Mouse (Mus musculus) adrenal gland, postnatal 36 days (tissue): ENCODE measurements at regions not wholly inside any gene's neighbourhood (a gene's known extent, or its start where the extent isn't known, plus 50 kb on each side); places are given as distances from the start of the nearest gene placed in this dataset.
A peak's percentile ranks its signal among the peaks of the same experiment; 100 is the strongest.

Experiments used
- DNase-seq, 2 experiments: peaks; one replicate each; pipeline ENCODE4 v3.0.0; 2021; ENCODE audit warnings: mixed read lengths in 1 of 2

DNA sequence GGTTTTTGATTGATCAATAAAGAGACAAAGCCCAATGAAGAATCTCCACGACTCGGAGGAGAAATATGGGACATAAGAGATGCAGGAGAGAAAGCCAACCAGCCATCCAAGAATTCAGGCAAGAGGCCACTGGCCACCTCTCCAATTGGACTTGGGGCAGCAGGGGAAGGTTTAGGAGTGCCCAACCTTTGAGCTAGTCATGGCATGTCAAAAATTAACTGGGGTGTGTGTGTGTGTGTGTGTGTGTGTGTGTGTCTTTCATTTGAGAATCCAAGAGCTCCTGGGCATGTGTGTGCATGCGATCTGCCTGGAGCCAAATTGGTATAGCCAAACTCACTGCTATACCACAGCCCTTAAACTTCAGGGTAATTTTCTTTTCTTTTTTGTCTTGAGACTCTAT lies 51.6 kb upstream of the Cecr2 start:
- no peak for DNase-seq

DNA sequence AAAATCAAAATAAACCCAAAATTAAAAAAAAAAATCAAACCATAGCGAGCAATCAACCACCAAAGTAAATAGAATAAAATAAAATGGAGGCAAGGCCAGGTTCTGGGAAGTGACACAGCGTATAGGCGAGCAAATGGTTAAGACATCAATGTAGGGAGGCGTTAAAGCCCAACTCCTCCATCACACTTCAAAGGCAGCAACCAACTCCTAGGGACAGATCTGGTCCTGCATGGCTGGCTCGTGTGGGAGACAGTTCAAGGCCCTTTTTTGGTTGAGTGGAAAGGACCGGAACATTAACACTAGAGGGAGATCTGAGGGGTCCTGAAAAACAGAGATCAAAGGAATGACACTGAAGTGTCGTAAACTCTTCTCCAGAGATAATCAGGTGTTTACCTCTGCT lies 53.8 kb upstream of the Cecr2 start:
- DNase-seq, result no peak

DNA sequence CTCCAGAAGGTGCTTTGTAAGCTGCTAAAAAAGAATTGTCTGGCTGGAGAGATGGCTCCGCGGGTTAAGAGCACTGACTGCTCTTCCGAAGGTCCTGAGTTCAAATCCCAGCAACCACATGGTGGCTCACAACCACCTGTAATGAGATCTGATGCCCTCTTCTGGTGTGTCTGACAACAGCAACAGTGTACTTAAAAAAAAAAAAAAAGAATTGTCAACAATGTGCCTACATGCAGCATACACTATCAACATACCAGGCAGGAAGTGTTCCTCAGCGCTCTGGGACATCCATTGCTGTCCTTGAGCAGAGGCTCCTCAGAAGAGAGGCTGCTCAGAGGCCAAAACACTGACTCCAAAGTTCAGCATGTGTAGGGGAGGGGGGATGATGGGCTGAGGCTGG lies 56.3 kb upstream of the Cecr2 start:
- DNase-seq, result no peak

DNA sequence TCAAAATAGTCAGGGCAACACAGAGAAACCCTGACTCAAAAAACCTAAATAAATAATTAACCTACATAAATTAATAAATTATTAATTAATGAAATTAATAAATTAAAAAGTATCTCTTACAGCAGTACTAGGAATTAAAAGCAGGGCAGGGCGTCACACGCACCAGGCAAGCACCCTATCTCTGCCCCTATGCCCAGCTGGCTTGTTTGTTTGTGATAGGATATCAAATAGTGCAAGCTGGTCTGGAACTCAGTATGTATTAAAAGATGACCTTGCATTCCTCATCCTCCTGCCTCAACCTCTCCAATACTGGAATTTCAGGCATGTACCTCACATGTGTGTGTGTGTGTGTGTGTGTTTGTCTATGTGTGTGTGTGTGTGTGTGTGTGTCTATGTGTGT lies 60.7 kb upstream of the Cecr2 start:
- no peak for DNase-seq

DNA sequence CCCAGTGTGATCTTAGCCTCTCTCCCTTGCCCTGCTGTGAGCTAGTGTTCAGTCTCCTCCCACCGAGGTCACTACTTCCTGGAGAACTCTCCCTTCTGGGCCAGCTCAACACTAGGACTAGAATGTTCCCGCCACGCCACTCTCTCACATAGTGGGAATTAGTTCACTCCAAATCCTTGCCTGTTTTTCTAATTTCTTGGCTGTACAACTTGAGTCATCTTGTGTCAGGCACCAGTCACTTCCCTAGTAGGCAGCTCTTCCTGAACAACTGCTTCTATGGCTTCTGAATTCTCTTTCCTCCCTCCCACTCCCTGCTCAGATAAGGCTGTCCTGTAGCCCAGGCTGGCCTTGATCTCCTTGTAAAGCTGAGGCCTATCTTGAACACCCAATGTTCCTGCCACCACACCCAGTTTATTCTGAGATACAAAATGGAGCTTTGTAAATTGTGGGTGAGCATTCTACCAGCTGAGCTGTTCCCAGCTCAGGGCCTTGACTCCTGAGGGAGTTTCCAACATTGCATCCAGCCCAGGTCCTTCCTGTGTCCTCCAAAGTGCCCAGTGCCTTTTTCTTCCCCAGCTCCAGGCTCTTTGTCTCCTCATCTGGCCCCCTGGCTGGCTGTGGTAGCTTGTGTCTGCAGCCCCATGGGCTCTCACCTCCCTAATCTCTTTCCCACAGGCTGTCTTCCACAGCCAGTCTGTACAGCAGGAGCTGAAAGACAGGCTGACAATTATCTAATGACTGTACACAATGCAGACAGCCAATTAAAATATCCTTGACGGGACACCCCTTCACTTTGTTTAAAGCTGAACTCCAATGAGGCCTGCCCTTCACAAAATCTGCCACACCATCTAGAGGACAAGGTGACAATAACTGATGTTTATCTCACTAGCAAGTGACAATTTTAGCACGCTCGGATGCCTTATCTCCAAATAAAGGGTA lies 61.9 kb upstream of the Cecr2 start:
- DNase-seq, result peak; percentile 21 to 28

DNA sequence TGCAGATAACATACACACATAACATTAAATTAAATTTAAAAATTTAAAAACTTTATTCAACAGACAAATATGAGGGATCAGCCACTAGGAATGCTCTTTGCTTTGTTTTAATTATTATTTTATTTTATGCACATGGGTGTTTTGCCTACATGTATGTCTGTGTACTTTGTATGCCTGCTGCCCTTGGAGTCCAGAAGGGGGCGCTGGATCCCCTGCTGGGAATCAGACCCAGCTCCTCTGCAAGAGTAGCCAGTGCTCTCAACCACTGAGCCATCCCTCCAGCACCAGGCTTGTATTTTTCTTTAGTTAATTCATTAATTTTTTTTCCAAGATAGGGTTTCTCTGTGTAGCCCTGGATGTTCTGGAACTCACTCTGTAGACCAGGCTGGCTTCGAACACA lies 62.7 kb upstream of the Cecr2 start:
- DNase-seq, result peak; percentile 46 to 66

DNA sequence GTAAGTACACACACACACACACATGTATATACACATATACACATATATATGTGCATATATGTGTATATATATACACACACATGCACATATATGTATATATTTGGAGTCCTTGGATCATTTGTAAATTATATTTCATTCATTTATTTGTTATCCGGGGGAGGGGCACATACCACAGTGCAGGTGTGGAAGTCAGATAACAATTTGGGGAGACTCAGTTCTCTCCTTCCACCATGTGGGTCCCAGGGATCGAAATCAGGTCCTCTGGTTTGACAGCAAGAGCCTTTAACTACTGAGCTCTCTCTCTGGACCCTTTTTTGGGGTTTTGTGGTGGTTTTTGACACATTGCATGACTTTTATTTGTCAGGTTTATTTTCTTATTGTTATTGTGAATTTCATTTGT lies 65.8 kb upstream of the Cecr2 start:
- no peak for DNase-seq

DNA sequence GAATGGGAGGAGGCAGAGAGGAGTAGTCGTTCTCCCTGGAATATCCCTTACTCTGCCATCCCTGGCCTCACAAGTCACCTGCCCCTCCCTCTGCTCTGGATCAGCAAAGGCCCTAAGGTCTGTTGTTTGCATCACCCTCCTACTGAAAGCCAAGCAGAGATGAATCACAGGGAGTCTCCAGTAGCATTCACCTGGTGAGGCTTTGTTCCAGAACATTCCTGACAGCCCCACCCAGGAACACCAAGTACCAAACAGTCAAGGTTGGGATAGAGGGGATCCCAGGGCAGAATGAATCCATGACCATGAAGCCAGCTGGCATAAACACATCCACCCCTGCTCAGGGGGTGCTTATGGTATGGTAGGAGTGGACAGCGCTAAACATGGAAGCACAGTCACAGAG lies 67.4 kb upstream of the Hdhd5 start:
- DNase-seq, result no peak

DNA sequence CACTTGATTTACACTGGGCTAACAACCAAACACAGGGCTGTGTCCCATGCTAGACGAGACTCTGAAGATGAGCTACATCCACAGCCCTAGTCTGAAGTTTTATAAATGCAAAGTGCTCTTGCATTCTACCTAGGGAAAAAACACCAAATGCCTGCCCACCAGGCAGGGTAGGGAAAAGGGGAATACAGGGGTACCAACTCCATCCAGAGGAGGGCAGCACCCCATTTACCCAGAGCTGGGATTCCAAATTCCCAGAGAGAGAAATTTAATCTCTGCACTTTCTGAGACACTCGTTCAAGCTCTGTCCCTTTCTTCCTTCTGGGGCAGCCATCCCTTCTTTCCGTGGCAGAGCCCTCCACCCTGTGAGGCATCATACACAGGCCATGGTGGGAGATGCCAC lies 66.8 kb upstream of the Hdhd5 start:
- no peak for DNase-seq

DNA sequence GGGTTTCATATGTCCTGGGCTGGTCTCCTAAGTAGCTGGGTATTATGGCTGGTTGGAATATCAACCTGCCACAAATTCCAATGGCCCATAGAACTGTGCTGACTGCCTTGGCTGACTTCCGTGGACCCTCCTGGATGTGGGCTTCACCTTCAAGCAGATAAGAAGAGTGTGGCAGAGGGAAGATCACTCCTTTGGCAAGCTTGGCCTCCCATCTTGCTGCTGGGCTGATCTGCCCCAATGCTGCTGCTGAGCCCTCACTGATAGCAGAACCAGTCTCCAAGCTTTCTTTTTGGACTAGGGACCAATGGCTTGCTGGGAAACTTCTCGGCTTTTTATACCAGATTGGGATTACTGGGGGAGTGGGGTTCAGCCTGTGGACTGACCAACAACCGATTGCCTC lies 65.6 kb upstream of the Hdhd5 start:
- no peak for DNase-seq

DNA sequence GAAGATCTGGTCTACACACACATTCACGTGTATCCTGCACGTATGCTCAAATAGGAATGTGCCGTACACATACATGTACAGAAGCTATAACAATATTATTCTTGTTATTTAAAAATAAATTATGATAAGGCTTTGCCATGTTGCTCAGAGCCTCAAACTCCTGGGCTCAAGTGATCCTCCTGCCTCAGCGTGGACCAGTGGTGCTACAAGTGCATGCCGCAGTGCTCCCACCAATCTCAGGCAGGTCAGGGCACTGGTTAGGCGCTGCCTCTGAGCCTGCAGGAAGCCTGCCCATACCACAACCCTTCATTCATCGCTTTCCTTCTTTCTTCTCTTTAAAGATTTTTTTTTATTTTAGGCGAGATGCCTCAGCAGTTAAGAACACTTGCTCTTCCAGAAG lies 63.3 kb upstream of the Hdhd5 start:
- no peak for DNase-seq

DNA sequence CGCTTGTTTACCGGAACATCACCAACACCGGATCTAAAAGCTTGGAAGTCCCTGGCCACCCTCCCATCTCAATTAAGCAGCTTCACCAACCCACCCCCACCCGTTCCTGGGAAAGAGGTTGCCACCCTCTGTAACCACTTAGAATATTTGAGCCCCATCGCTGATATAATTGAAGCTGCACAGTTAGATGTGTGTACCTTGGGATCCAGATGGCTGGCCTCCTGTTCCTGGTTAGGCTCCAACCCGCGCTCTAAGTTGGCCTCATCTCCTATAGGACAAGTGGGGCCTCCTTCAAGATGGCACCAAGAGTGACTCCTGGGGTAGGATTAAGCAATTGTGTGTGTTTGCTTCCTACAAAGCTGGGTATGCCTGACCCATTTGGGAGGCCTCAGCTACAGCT lies 61.6 kb upstream of the Hdhd5 start:
- DNase-seq, result no peak

DNA sequence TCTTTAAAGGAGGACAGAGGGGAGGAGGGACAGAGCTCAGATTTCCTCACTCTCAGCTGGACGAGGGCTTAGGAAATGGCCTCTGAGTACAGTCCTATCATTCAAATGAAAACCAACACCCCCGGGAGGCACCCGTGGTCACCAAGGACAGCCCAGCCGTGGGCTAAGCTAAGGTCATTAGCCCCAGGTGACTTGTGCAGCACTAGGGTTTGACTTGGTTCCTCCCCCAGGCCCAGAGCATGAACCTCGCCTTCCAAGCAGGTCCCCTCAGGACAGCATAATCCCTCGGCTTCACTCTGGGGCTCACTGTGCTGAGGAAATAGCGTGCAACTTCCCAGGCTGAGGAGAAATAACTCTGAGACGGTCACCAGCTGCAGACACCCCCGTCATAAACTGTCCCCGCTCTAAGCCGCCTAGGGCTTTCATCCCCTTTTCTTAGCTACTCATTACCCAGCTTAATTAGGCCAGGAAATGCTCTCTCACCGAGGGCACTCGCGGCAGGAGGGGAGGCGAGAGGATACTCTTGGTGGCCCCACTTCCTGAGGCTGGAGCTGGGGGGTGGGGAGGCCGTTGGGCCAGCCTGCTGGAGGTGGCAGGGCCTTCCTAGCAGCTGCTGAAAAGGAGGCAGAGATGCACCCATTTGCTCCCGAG lies 61.0 kb upstream of the Hdhd5 start:
- DNase-seq, result peak; percentile 12 to 53

DNA sequence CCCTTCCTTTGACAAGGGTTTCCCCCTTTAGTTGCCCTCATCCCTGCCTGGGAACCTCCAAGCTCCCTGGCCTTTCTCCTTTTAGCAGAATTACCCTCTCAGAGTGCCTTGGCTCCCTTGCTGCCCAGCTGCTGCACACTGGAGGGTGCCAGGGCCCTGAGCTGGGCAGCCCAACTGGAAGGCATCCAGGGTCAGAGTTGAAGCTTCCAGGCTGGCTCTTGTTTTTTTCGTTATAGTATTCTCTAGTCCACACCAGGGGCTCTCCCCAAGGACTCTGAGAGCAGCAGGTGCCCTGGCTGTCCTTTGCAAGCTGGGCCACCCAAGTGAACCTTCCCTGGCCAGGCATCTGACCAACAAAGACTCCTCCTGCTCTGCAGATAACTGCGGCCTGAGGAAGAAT lies 59.1 kb upstream of the Hdhd5 start:
- peak; percentile 57 to 68 for DNase-seq

DNA sequence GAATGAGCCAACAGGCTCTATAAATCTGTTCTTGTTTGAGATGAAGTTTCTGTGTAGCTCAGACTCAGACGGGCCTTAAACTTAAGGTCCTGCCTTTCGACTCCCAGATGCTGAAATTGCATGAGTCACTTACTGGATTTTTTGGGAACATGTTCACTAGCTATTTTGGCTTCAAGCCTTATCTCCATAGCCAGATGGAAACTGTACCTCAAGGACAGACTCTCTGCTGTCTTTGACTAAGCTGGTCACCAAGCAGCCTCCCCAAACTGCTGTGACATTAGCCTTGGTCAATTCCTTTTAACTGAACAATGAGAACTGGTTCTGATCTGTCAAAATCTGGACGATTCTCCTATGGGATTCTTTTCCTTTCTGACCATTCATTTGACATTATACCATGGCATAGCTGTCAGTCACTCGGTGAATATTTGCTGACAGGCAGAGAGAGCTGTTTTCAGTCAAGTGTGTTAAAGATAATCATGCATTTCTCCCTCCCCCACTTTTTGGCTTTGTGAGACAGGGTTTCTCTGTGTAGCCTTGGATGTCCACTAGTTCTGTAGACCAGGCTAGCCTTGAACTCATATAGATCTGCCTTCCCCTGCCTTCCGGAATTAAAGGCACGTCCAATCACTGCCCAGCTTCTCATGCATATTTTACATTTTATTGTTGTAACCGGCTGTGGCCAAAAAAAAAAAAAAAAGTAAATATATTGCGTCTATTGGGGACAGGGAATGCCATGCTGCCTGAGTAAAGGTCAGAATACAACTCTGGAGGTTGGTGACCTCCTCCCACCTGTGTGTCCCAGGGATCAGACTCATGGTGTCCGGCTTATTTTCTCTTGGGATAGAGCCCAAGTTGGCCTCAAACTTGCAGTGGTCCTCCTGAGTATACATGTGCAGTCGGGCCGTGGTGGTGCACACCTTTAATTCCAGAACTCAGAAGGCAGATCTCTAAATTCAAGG lies 57.9 kb upstream of the Hdhd5 start:
- peak; percentile 41 to 58 for DNase-seq

DNA sequence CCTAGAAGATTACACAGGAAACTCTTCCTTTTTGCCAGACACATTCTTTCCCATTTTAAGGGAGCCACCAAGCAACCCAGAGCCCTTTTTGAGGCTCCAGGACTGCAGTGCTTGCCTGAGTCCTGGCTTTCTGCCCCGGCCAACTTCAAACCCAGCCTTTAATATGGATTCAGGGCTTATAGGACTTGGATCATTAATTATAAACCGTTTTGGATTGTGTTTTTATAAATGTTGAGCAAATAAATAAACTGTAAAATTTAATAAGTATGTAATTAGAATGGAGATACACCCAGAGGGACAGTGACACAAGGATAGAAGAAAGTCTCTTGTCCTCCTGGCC lies 54.8 kb upstream of the Hdhd5 start:
- no peak for DNase-seq

DNA sequence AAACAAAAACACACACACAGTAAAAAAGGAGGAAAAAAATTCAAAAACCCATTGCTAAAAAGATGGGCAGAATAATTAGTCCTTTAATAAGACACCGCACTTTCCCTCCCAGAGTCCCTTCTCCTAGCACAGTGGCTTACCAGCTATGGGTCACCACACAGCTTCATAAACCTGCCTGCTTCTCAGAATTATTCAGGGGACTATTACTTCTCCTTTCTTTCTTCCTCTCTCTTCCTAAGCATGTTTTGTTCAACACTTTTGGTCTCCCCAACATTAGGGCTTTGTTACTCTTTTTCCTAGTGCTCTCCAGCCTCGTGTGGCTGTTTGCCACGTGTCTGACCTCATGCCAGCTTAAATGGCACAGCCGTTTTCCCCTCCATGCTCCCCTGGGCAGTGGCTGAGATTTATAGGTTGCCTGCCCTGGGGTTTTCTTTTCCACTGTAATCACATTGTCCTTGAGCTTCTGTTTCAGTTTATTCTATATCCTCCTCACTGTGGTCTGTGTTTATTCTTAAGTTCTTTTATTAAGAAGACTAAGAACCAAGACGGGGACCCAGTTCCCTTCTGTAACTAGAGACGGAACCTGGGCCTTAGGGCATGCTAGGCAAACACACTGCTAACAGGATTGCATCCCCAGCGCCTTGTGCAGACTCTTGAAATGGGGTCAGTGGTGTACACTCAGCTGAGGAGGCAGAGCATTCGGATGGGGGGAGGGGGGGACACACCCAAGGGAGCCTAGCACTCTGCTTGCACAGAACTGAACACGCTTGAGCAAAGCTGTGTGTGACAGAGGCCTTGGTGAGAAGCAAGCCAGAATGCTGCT lies 54.2 kb upstream of the Hdhd5 start:
- DNase-seq, result peak; percentile 29 to 36

DNA sequence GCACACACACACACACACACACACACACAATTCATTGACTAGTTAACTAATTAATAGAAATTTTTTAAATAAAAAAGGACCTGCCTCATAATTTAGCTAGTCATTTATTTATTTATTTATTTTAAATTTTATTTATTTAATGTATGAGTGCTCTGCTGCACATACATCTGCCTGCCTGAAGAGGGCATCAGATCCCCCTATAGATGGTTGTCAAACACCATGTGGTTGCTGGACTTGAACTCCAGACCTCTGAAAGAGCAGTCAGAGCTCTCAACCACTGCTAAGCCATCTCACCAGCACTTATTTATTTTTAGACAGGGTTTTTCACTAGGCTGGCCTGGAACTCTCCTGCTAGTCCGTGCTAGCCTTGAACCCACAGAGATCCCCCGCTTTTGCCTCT lies 50.6 kb upstream of the Hdhd5 start:
- DNase-seq, result no peak
